ENCODE assay signal across 17 mouse cellular contexts in genomic region chr1:135462736-135463135, GRCm38 (mm10). TPM values are rescaled to one million over a fixed set of nuclear protein-coding genes. Genes with fewer than 3 reads are reported as not detected.
DNase-seq lines count a peak whose midpoint lies in the region; ATAC-seq and TF ChIP-seq lines count a peak whose summit lies in the region.
"Had no signal": no experiment of that assay in that cellular context is flagged by ENCODE, and none has a peak within 500 bp of the region (broad histone marks: within the 10 kb centered on the region; RNA-seq: fewer than 3 reads in every experiment).

No protein-coding gene starts in this region.

- intact Hi-C loops in gastrocnemius, adult 2 months (cut with DNase I) = loop anchor here (10.0 kb wide), 1 partner anchor 242 kb away; no protein-coding TSS in a partner anchor

- H3K27ac ChIP-seq in gastrocnemius, adult 2 months = peak overlapping the region; percentile 43; the same call in 1 of the 2 replicates
- H3K27ac ChIP-seq in kidney, embryonic 14.5 days (ENCODE audit: low read depth, low read length) = peak overlapping the region; percentile 59
- H3K27ac ChIP-seq in lung, embryonic 15.5 days = peak overlapping the region; percentile 83
- peak overlapping the region; percentile 35; the same call in 1 of the 2 replicates for H3K27ac ChIP-seq in stomach, postnatal 0 days (replicated peaks)
- H3K27ac ChIP-seq: limb, embryonic 12.5 days; neural tube, embryonic 15.5 days had no signal

- H3K27me3 ChIP-seq in kidney, embryonic 14.5 days (ENCODE audit: control insufficient read depth, insufficient read depth, low read length) = no peaks in the 10 kb centered on the region
- H3K27me3 ChIP-seq in lung, embryonic 15.5 days = no peaks in the 10 kb centered on the region
- H3K27me3 ChIP-seq in stomach, postnatal 0 days (ENCODE audit: control insufficient read depth, insufficient read depth, low read length) = no peaks in the 10 kb centered on the region
- H3K27me3 ChIP-seq: limb, embryonic 12.5 days; neural tube, embryonic 15.5 days had no signal

- peaks cover 67% of the 10 kb centered on the region for H3K36me3 ChIP-seq in kidney, embryonic 14.5 days (ENCODE audit: control insufficient read depth, insufficient read depth, low read length)
- H3K36me3 ChIP-seq in lung, embryonic 15.5 days = peaks cover 40% of the 10 kb centered on the region
- peaks cover 4% of the 10 kb centered on the region; the same call in 1 of the 2 replicates for H3K36me3 ChIP-seq in stomach, postnatal 0 days (ENCODE audit: control insufficient read depth, insufficient read depth, low read length)
- H3K36me3 ChIP-seq: G1E had no signal

- DNase-seq in gastrocnemius, adult 2 months = no peak
- no peak for DNase-seq in gastrocnemius, adult 8-10 months (ENCODE audit: low spot score in 2 of 2)
- no peak for DNase-seq in kidney, postnatal 14 days
- no peak for DNase-seq in lung, postnatal 36 days
- DNase-seq in stomach, postnatal 0 days (ENCODE audit: low spot score) = no peak
- DNase-seq: adrenal gland, postnatal 10 days; cerebellum, adult 9-10 months; embryo, embryonic 11 days; gastrocnemius, postnatal 14 days; retina, postnatal 1 day; thymus, adult 18-20 months had no signal

- no peak for TF ChIP-seq EP300 in stomach, postnatal 0 days (optimal IDR thresholded peaks at IDR 0.05)

- no peak for ATAC-seq in kidney, embryonic 14.5 days (ENCODE audit: low FRiP score, low TSS enrichment)
- ATAC-seq in lung, embryonic 15.5 days (ENCODE audit: borderline replicate concordance, extremely low read depth, low FRiP score, low TSS enrichment) = no peak
- no peak for ATAC-seq in stomach, postnatal 0 days (ENCODE audit: low FRiP score, low TSS enrichment)
- ATAC-seq: inflammation-experienced regulatory T-cells, adult 6 months had no signal

- no peaks in the 10 kb centered on the region for H3K9me3 ChIP-seq in kidney, embryonic 14.5 days (ENCODE audit: control insufficient read depth, low read length)
- H3K9me3 ChIP-seq in lung, embryonic 15.5 days = no peaks in the 10 kb centered on the region
- H3K9me3 ChIP-seq in stomach, postnatal 0 days (ENCODE audit: control insufficient read depth, low read length) = no peaks in the 10 kb centered on the region
- H3K9me3 ChIP-seq: G1E; limb, embryonic 12.5 days; neural tube, embryonic 15.5 days had no signal

- H3K4me2 ChIP-seq in kidney, embryonic 14.5 days (replicated peaks; ENCODE audit: low read depth, low read length) = no peak overlapping the region
- no peak overlapping the region for H3K4me2 ChIP-seq in lung, embryonic 15.5 days
- H3K4me2 ChIP-seq in stomach, postnatal 0 days (replicated peaks; ENCODE audit: low read depth) = no peak overlapping the region
- H3K4me2 ChIP-seq: limb, embryonic 12.5 days; neural tube, embryonic 15.5 days had no signal

- no peak for TF ChIP-seq CTCF in gastrocnemius, adult 2 months (IDR thresholded peaks at IDR 0.05)
- TF ChIP-seq CTCF in stomach, postnatal 0 days (IDR thresholded peaks at IDR 0.05; ENCODE audit: low read depth) = no peak

- H3K4me3 ChIP-seq in gastrocnemius, adult 2 months = no peak overlapping the region
- no peak overlapping the region for H3K4me3 ChIP-seq in kidney, embryonic 14.5 days (ENCODE audit: low read length)
- H3K4me3 ChIP-seq in lung, embryonic 15.5 days = no peak overlapping the region
- H3K4me3 ChIP-seq in stomach, postnatal 0 days (ENCODE audit: low read depth, low read length) = no peak overlapping the region
- H3K4me3 ChIP-seq: limb, embryonic 12.5 days; neural tube, embryonic 15.5 days had no signal

- WGBS in kidney, embryonic 14.5 days = 47% methylated on average over 8 of the region's 8 CpGs
- 25% methylated on average over 8 of the region's 8 CpGs for WGBS in lung, embryonic 15.5 days
- 46% methylated on average over 8 of the region's 8 CpGs for WGBS in stomach, postnatal 0 days

- no peak overlapping the region; the same call in 1 of the 2 replicates for H3K9ac ChIP-seq in kidney, embryonic 14.5 days (ENCODE audit: low read depth, low read length)
- H3K9ac ChIP-seq in lung, embryonic 15.5 days = no peak overlapping the region
- H3K9ac ChIP-seq in stomach, postnatal 0 days (ENCODE audit: low read length) = no peak overlapping the region
- H3K9ac ChIP-seq: limb, embryonic 12.5 days; neural tube, embryonic 15.5 days had no signal

- 0 out of 2 replicates have a peak, but pooled peaks cover 6% of the 10 kb centered on the region for H3K4me1 ChIP-seq in kidney, embryonic 14.5 days (ENCODE audit: control insufficient read depth, insufficient read depth, low read length)
- peaks cover 21% of the 10 kb centered on the region for H3K4me1 ChIP-seq in lung, embryonic 15.5 days
- no peaks in the 10 kb centered on the region for H3K4me1 ChIP-seq in stomach, postnatal 0 days (replicated peaks; ENCODE audit: control insufficient read depth, insufficient read depth)
- H3K4me1 ChIP-seq: limb, embryonic 12.5 days had no signal

RNA-seq across cellular contexts. Expression of gene Ipo9, which starts 32.4 kb away (rescaled TPM):
- total RNA-seq in gastrocnemius, adult 2 months (2021) = 10 to 100 TPM; 24.0 to 27.8 TPM
- total RNA-seq in gastrocnemius, adult 8-10 months (2022) = 10 to 100 TPM; 18.0 to 32.4 (median 26.0) TPM
- 160 and 176 TPM in 2 replicates for polyA plus RNA-seq in kidney, embryonic 14.5 days (2014; fragmentation: Nextera tagmentation; extraction: Ambion mirVana)
- 119 and 123 TPM in 2 replicates for polyA plus RNA-seq in lung, embryonic 15.5 days (2015; fragmentation: Nextera tagmentation; extraction: Ambion mirVana)
- polyA plus RNA-seq in stomach, postnatal 0 days (2015; fragmentation: Nextera tagmentation; extraction: Ambion mirVana) = 23.5 and 24.7 TPM in 2 replicates
